Mouse (Mus musculus): ENCODE results near the gene 2810006K23Rik. TPM values are rescaled to one million over a fixed set of nuclear protein-coding genes. Genes with fewer than 3 reads are reported as not detected.

The 2810006K23Rik gene
- total and polyA plus RNA-seq, 3 experiments = 6.9 to 12.0 (median 11.4) TPM

- H3K4me3 ChIP-seq = peak overlapping the region; percentile 67
- H3K4me1 ChIP-seq (ENCODE audit: control insufficient read depth, insufficient read depth, low read length) = peaks cover 12% of the 10 kb centered on the region
- peak overlapping the region; percentile 99 for H3K9ac ChIP-seq (ENCODE audit: low read depth, low read length)
- H3K79me2 ChIP-seq (replicated peaks; ENCODE audit: control insufficient read depth, insufficient read depth, low read length) = no peaks in the 10 kb centered on the region; the same call in 1 of the 2 replicates
- H3K27me3 ChIP-seq (ENCODE audit: control insufficient read depth, insufficient read depth, low read length) = no peaks in the 10 kb centered on the region
- intact Hi-C loops (cut with DNase I) = loop anchor here (2.0 kb wide), 1 partner anchor 26 kb away; the partner anchor contains the start of gene Mphosph9
- H3K27ac ChIP-seq = peak overlapping the region; percentile 79
- TF ChIP-seq POLR2A (IDR thresholded peaks at IDR 0.05; ENCODE audit: insufficient read depth, low read depth, low read length) (no peak), EP300 (IDR thresholded peaks at IDR 0.05; ENCODE audit: insufficient read depth, low read depth, low read length) (no peak), CTCF (IDR thresholded peaks at IDR 0.05) (no peak)
- under 1% methylated on average over 32 of the region's 32 CpGs for WGBS
- peak in 1 of 2 experiments; percentile 70 for DNase-seq
- H3K36me3 ChIP-seq (ENCODE audit: control insufficient read depth, insufficient read depth, low read length) = no peaks in the 10 kb centered on the region
Observed at GRCm38 (mm10) chr5:124353011-124353725, 25.3 kb downstream of the 2810006K23Rik start.

GRCm38 (mm10) chr5:124353726-124354547, 26.0 kb downstream of the 2810006K23Rik start:
- Histone ChIP-seq H3K36me3 (ENCODE audit: control insufficient read depth, insufficient read depth, low read length) (no peaks in the 10 kb centered on the region), H3K4me3 (peak overlapping the region; percentile 67), H3K27me3 (ENCODE audit: control insufficient read depth, insufficient read depth, low read length) (no peaks in the 10 kb centered on the region), H3K9ac (ENCODE audit: low read depth, low read length) (peak overlapping the region; percentile 99), H3K79me2 (replicated peaks; ENCODE audit: control insufficient read depth, insufficient read depth, low read length) (no peaks in the 10 kb centered on the region; the same call in 1 of the 2 replicates), H3K4me1 (ENCODE audit: control insufficient read depth, insufficient read depth, low read length) (peaks cover 12% of the 10 kb centered on the region), H3K27ac (peak overlapping the region; percentile 79)
- intact Hi-C loops (cut with DNase I) = loop anchor here (2.0 kb wide), 1 partner anchor 27 kb away; the partner anchor contains the start of gene Mphosph9
- DNase-seq = peak; percentile 74 to 78
- TF ChIP-seq CTCF (IDR thresholded peaks at IDR 0.05) (peak; percentile 69), POLR2A (IDR thresholded peaks at IDR 0.05; ENCODE audit: insufficient read depth, low read depth, low read length) (no peak), EP300 (IDR thresholded peaks at IDR 0.05; ENCODE audit: insufficient read depth, low read depth, low read length) (no peak)
- WGBS = 1% methylated on average over 88 of the region's 132 CpGs

- TF ChIP-seq EP300 (IDR thresholded peaks at IDR 0.05; ENCODE audit: insufficient read depth, low read depth, low read length) (no peak), POLR2A (IDR thresholded peaks at IDR 0.05; ENCODE audit: insufficient read depth, low read depth, low read length) (no peak), CTCF (IDR thresholded peaks at IDR 0.05) (no peak)
- peak; percentile 68 to 72 for DNase-seq
- Histone ChIP-seq H3K79me2 (replicated peaks; ENCODE audit: control insufficient read depth, insufficient read depth, low read length) (no peaks in the 10 kb centered on the region; the same call in 1 of the 2 replicates), H3K27me3 (ENCODE audit: control insufficient read depth, insufficient read depth, low read length) (no peaks in the 10 kb centered on the region), H3K4me3 (peak overlapping the region; percentile 67), H3K4me1 (ENCODE audit: control insufficient read depth, insufficient read depth, low read length) (peaks cover 12% of the 10 kb centered on the region), H3K36me3 (ENCODE audit: control insufficient read depth, insufficient read depth, low read length) (no peaks in the 10 kb centered on the region), H3K9ac (ENCODE audit: low read depth, low read length) (peak overlapping the region; percentile 58), H3K27ac (peak overlapping the region; percentile 71)
- intact Hi-C loops (cut with DNase I) = no loop called here
- WGBS = under 1% methylated on average over 38 of the region's 60 CpGs
Observed at GRCm38 (mm10) chr5:124354574-124355424, 26.9 kb downstream of the 2810006K23Rik start.

- DNase-seq = no peak
- no peaks in the 10 kb centered on the region; the same call in 1 of the 2 replicates for H3K79me2 ChIP-seq (replicated peaks; ENCODE audit: control insufficient read depth, insufficient read depth, low read length)
- peaks cover 12% of the 10 kb centered on the region for H3K4me1 ChIP-seq (ENCODE audit: control insufficient read depth, insufficient read depth, low read length)
- TF ChIP-seq POLR2A (IDR thresholded peaks at IDR 0.05; ENCODE audit: insufficient read depth, low read depth, low read length) = no peak
- no peak for TF ChIP-seq CTCF (IDR thresholded peaks at IDR 0.05)
- TF ChIP-seq EP300 (IDR thresholded peaks at IDR 0.05; ENCODE audit: insufficient read depth, low read depth, low read length) = no peak
- 10% methylated on average over 12 of the region's 12 CpGs for WGBS
- H3K27ac ChIP-seq = no peak overlapping the region
- H3K27me3 ChIP-seq (ENCODE audit: control insufficient read depth, insufficient read depth, low read length) = no peaks in the 10 kb centered on the region
- intact Hi-C loops (cut with DNase I) = no loop called here
- no peak overlapping the region for H3K9ac ChIP-seq (ENCODE audit: low read depth, low read length)
- no peaks in the 10 kb centered on the region for H3K36me3 ChIP-seq (ENCODE audit: control insufficient read depth, insufficient read depth, low read length)
- H3K4me3 ChIP-seq = peak overlapping the region; percentile 67; the same call in 1 of the 2 replicates
Observed at GRCm38 (mm10) chr5:124355425-124355959, 27.6 kb downstream of the 2810006K23Rik start.

GRCm38 (mm10) chr5:124356695-124357094, 28.8 kb downstream of the 2810006K23Rik start:
- H3K36me3 ChIP-seq (ENCODE audit: control insufficient read depth, insufficient read depth, low read length) = no peaks in the 10 kb centered on the region
- no peaks in the 10 kb centered on the region for H3K79me2 ChIP-seq (replicated peaks; ENCODE audit: control insufficient read depth, insufficient read depth, low read length)
- no peak for TF ChIP-seq EP300 (IDR thresholded peaks at IDR 0.05; ENCODE audit: insufficient read depth, low read depth, low read length)
- TF ChIP-seq CTCF (IDR thresholded peaks at IDR 0.05) = no peak
- TF ChIP-seq POLR2A (IDR thresholded peaks at IDR 0.05; ENCODE audit: insufficient read depth, low read depth, low read length) = no peak
- H3K27ac ChIP-seq = no peak overlapping the region
- DNase-seq = no peak
- no peaks in the 10 kb centered on the region for H3K27me3 ChIP-seq (ENCODE audit: control insufficient read depth, insufficient read depth, low read length)
- H3K4me1 ChIP-seq (ENCODE audit: control insufficient read depth, insufficient read depth, low read length) = peaks cover 4% of the 10 kb centered on the region; the same call in 1 of the 2 replicates
- H3K9ac ChIP-seq (ENCODE audit: low read depth, low read length) = no peak overlapping the region
- intact Hi-C loops (cut with DNase I) = no loop called here
- 45% methylated on average over 3 of the region's 3 CpGs for WGBS
- no peak overlapping the region for H3K4me3 ChIP-seq

All from heart, adult 2 months (tissue).